Mouse (Mus musculus) C2C12 (cell line): ENCODE measurements around the gene Hexa. TPM values are rescaled to one million over a fixed set of nuclear protein-coding genes. Genes with fewer than 3 reads are reported as not detected.

ENCODE experiments used
- H3K27me3 ChIP-seq: one replicate; pipeline ENCODE4 v1.6.1; 2011; ENCODE audit not compliant: control insufficient read depth, insufficient read depth, insufficient read length
- H3K36me3 ChIP-seq: one replicate; pipeline ENCODE4 v1.6.1; 2011; ENCODE audit not compliant: control insufficient read depth, insufficient read depth
- H3K4me3 ChIP-seq: one replicate; pipeline ENCODE4 v1.5.1; 2011; ENCODE audit warnings: mild to moderate bottlenecking, control low read depth; ENCODE audit not compliant: poor library complexity, insufficient read depth, severe bottlenecking
- H3K79me2 ChIP-seq: one replicate; pipeline ENCODE4 v1.6.1; 2011; ENCODE audit not compliant: control insufficient read depth, insufficient read depth
- H3K79me3 ChIP-seq: one replicate; pipeline ENCODE4 v1.6.1; 2011; ENCODE audit warnings: low read depth, control low read depth
- H3ac ChIP-seq: one replicate; pipeline ENCODE3; 2011; ENCODE audit warnings: low read depth; ENCODE audit not compliant: control insufficient read depth, insufficient read length
- CEBPB ChIP-seq: IDR thresholded peaks from one replicate; pipeline ENCODE4 v1.6.1; 2011; ENCODE audit warnings: low read depth, mild to moderate bottlenecking, control low read depth, moderate library complexity
- CTCF ChIP-seq: IDR thresholded peaks from one replicate; pipeline ENCODE4 v1.5.1; 2011; ENCODE audit not compliant: control insufficient read depth, insufficient read depth, insufficient read length
- FOSL1 ChIP-seq: IDR thresholded peaks from one replicate; pipeline ENCODE4 v1.8.0; 2011; ENCODE audit warnings: mild to moderate bottlenecking, low read length; ENCODE audit not compliant: poor library complexity, insufficient read depth, severe bottlenecking
- MAX ChIP-seq: IDR thresholded peaks from one replicate; pipeline ENCODE4 v1.6.1; 2011; ENCODE audit warnings: mild to moderate bottlenecking, control low read depth
- MYOD1 ChIP-seq: IDR thresholded peaks from one replicate; pipeline ENCODE4 v1.6.1; 2011; ENCODE audit warnings: low read depth; ENCODE audit not compliant: control insufficient read depth, insufficient read length
- MYOG ChIP-seq: IDR thresholded peaks from one replicate; pipeline ENCODE4 v1.6.1; 2011; ENCODE audit not compliant: control insufficient read depth, insufficient read length; ENCODE audit errors: extremely low read depth
- USF1 ChIP-seq: IDR thresholded peaks from one replicate; pipeline ENCODE4 v1.6.1; 2011; ENCODE audit warnings: low read depth, mild to moderate bottlenecking, control low read depth, moderate library complexity
- polyA plus RNA-seq: library from polyadenylated mRNA; unstranded; fragments of >200 nt; fragmentation: generic; extraction: Trizol; gene quantifications from one replicate; pipeline ENCODE4 v1.2.1, GENCODE M21; 2012; ENCODE audit warnings: missing spikeins

Gene Hexa
- polyA plus RNA-seq, 1 experiment = 83.6 TPM

GRCm38 (mm10) chr9:59601661-59602060 is 62.3 kb downstream of the Hexa start:
- TF ChIP-seq MYOG = no peak
- no peak for TF ChIP-seq USF1
- TF ChIP-seq MYOD1 = no peak
- TF ChIP-seq MAX = no peak
- TF ChIP-seq FOSL1 = no peak
- TF ChIP-seq CEBPB = no peak
- TF ChIP-seq CTCF = no peak
- Histone ChIP-seq H3K4me3 (no peak overlapping the region), H3ac (no peak overlapping the region), H3K36me3 (no peaks in the 10 kb centered on the region), H3K79me2 (no peaks in the 10 kb centered on the region), H3K27me3 (peaks cover 46% of the 10 kb centered on the region), H3K79me3 (no peaks in the 10 kb centered on the region)

- no peaks in the 10 kb centered on the region for H3K79me2 ChIP-seq
- no peak overlapping the region for H3K4me3 ChIP-seq
- H3ac ChIP-seq = no peak overlapping the region
- H3K36me3 ChIP-seq = no peaks in the 10 kb centered on the region
- H3K79me3 ChIP-seq = no peaks in the 10 kb centered on the region
- no peak for TF ChIP-seq FOSL1
- no peak for TF ChIP-seq MYOG
- TF ChIP-seq USF1 = no peak
- TF ChIP-seq CTCF = no peak
- TF ChIP-seq MYOD1 = no peak
- TF ChIP-seq MAX = no peak
- no peak for TF ChIP-seq CEBPB
- peaks cover 42% of the 10 kb centered on the region for H3K27me3 ChIP-seq
Observed at GRCm38 (mm10) chr9:59605967-59606366, 66.6 kb downstream of the Hexa start.

GRCm38 (mm10) chr9:59610950-59611349 is 71.6 kb downstream of the Hexa start:
- Histone ChIP-seq H3ac (no peak overlapping the region), H3K4me3 (no peak overlapping the region), H3K27me3 (peaks cover 6% of the 10 kb centered on the region), H3K79me2 (no peaks in the 10 kb centered on the region), H3K36me3 (no peaks in the 10 kb centered on the region), H3K79me3 (no peaks in the 10 kb centered on the region)
- TF ChIP-seq MYOG (no peak), MAX (no peak), USF1 (no peak), MYOD1 (no peak), CEBPB (no peak), FOSL1 (no peak)

Other genes with a start within 250 kb of the Hexa start
- 28.7 TPM for gene Adpgk, start 248.0 kb upstream of the Hexa start, polyA plus RNA-seq
- gene Bbs4, start 186.0 kb upstream of the Hexa start, polyA plus RNA-seq = 1.7 TPM
- gene Arih1, start 52.9 kb upstream of the Hexa start, polyA plus RNA-seq = 25.4 TPM
- gene Tmem202, start 307 bp downstream of the Hexa start, polyA plus RNA-seq = 0.35 TPM
- gene Celf6, start 38.4 kb downstream of the Hexa start, polyA plus RNA-seq = 0.13 TPM
- 6.0 TPM for gene Parp6, start 77.7 kb downstream of the Hexa start, polyA plus RNA-seq
- 4,379 TPM for gene Pkm, start 116.8 kb downstream of the Hexa start, polyA plus RNA-seq
- 1.8 TPM for gene Gramd2, start 140.6 kb downstream of the Hexa start, polyA plus RNA-seq
- gene Senp8, start 211.2 kb downstream of the Hexa start, polyA plus RNA-seq = 2.1 TPM
- 2.5 TPM for gene Myo9a, start 211.4 kb downstream of the Hexa start, polyA plus RNA-seq